18 mouse cellular contexts compared by ENCODE assay signal in the genomic region with DNA sequence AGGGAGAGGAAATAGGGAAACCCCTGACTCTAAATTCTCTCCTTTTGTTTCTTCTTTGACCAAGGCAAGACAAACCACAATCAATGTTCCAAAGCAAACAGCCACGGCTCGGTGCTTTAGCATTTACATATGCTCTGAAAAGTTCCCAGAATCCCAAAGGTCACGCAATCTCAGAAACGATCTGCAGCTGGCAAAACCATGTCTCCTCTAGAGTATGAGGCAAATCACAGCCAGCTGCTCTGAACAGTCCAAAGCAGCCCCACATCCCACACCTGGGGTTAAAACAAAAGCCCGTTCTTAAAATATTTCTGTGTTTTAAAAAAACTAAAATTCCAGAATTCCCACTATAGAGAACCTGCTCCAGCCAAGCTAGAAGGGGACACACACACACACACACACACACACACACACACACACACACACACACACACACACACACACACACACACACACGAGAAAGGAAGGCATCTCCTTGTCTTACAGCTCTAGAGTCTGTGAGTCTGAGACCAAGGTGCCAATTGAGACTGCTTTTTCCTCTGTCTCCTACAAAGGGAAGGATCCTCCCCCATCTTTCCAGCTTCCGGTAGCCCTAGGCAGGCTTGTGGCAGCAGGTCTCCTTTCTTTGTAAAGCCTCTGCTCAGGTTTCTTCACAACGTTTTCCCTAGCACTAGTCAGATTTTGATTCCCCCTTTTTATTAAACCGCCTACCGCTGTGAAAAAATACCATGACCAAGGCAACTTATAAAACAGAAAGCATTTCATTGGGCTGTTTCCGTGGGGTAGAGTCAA. TPM values are rescaled to one million over a fixed set of nuclear protein-coding genes. Genes with fewer than 3 reads are reported as not detected.
DNase-seq lines count a peak whose midpoint lies in the region; ATAC-seq and TF ChIP-seq lines count a peak whose summit lies in the region.
"Had no signal": no experiment of that assay in that cellular context is flagged by ENCODE, and none has a peak within 500 bp of the region (broad histone marks: within the 10 kb centered on the region; RNA-seq: fewer than 3 reads in every experiment).

No protein-coding gene starts in this region.

- WGBS in midbrain, embryonic 14.5 days: 57% methylated on average over 11 of the region's 11 CpGs
- WGBS in midbrain, embryonic 13.5 days: 55% methylated on average over 11 of the region's 11 CpGs
- WGBS in embryonic facial prominence, embryonic 14.5 days: 17% methylated on average over 10 of the region's 11 CpGs
- 33% methylated on average over 11 of the region's 11 CpGs for WGBS in stomach, postnatal 0 days
- WGBS in liver, postnatal 0 days (ENCODE audit: insufficient replicate concordance): 49% methylated on average over 11 of the region's 11 CpGs

- H3K27me3 ChIP-seq in midbrain, embryonic 14.5 days (ENCODE audit: control insufficient read depth, insufficient read depth, low read length): no peaks in the 10 kb centered on the region
- H3K27me3 ChIP-seq in midbrain, embryonic 13.5 days: no peaks in the 10 kb centered on the region
- H3K27me3 ChIP-seq in embryonic facial prominence, embryonic 14.5 days (replicated peaks; ENCODE audit: control insufficient read depth, insufficient read depth, low read length): no peaks in the 10 kb centered on the region
- no peaks in the 10 kb centered on the region for H3K27me3 ChIP-seq in stomach, postnatal 0 days (ENCODE audit: control insufficient read depth, insufficient read depth, low read length)
- no peaks in the 10 kb centered on the region for H3K27me3 ChIP-seq in liver, postnatal 0 days (ENCODE audit: insufficient read depth, low read length)

- no peak for ATAC-seq in midbrain, embryonic 14.5 days (ENCODE audit: low FRiP score, low TSS enrichment)
- ATAC-seq in midbrain, embryonic 13.5 days: no peak
- peak; percentile 77 for ATAC-seq in embryonic facial prominence, embryonic 14.5 days (ENCODE audit: low read depth)
- no peak for ATAC-seq in stomach, postnatal 0 days (ENCODE audit: low FRiP score, low TSS enrichment)
- no peak for ATAC-seq in liver, postnatal 0 days
- ATAC-seq: lung, postnatal 0 days had no signal

- no peak overlapping the region for H3K4me2 ChIP-seq in midbrain, embryonic 14.5 days (ENCODE audit: low read length)
- no peak overlapping the region for H3K4me2 ChIP-seq in midbrain, embryonic 13.5 days (replicated peaks)
- peak overlapping the region; percentile 17 for H3K4me2 ChIP-seq in embryonic facial prominence, embryonic 14.5 days (ENCODE audit: low read depth, low read length)
- no peak overlapping the region for H3K4me2 ChIP-seq in stomach, postnatal 0 days (replicated peaks; ENCODE audit: low read depth)
- no peak overlapping the region for H3K4me2 ChIP-seq in liver, postnatal 0 days (ENCODE audit: low read depth, low read length)
- H3K4me2 ChIP-seq: heart, embryonic 11.5 days; liver, embryonic 13.5 days had no signal

- H3K36me3 ChIP-seq in midbrain, embryonic 14.5 days (ENCODE audit: control insufficient read depth, insufficient read depth, low read length): no peaks in the 10 kb centered on the region
- no peaks in the 10 kb centered on the region for H3K36me3 ChIP-seq in midbrain, embryonic 13.5 days
- H3K36me3 ChIP-seq in embryonic facial prominence, embryonic 14.5 days (ENCODE audit: control insufficient read depth, insufficient read depth, low read length): no peaks in the 10 kb centered on the region
- H3K36me3 ChIP-seq in stomach, postnatal 0 days (ENCODE audit: control insufficient read depth, insufficient read depth, low read length): no peaks in the 10 kb centered on the region
- no peaks in the 10 kb centered on the region for H3K36me3 ChIP-seq in liver, postnatal 0 days (replicated peaks; ENCODE audit: insufficient read depth, low read length)
- H3K36me3 ChIP-seq: liver, embryonic 13.5 days had no signal

- H3K9me3 ChIP-seq in midbrain, embryonic 14.5 days (ENCODE audit: control insufficient read depth, low read length): no peaks in the 10 kb centered on the region
- H3K9me3 ChIP-seq in midbrain, embryonic 13.5 days: no peaks in the 10 kb centered on the region
- no peaks in the 10 kb centered on the region for H3K9me3 ChIP-seq in embryonic facial prominence, embryonic 14.5 days (ENCODE audit: control insufficient read depth, low read length)
- H3K9me3 ChIP-seq in stomach, postnatal 0 days (ENCODE audit: control insufficient read depth, low read length): no peaks in the 10 kb centered on the region
- H3K9me3 ChIP-seq in liver, postnatal 0 days (ENCODE audit: low read length): no peaks in the 10 kb centered on the region
- H3K9me3 ChIP-seq: liver, embryonic 13.5 days had no signal

- peak; percentile 32 for DNase-seq in midbrain, embryonic 14.5 days
- DNase-seq in R1 (ENCODE audit: low read depth, low spot score): peak; percentile 71
- peak; percentile 77 for DNase-seq in embryonic facial prominence, embryonic 14.5 days (ENCODE audit: low spot score)
- no peak for DNase-seq in stomach, postnatal 0 days (ENCODE audit: low spot score)
- no peak for DNase-seq in liver, postnatal 0 days
- no peak for DNase-seq in ovary, adult 18-20 months (ENCODE audit: low spot score)
- DNase-seq: cerebellum, adult 11 months; cerebellum, postnatal 25 days; gastrocnemius, postnatal 14 days; kidney, adult 8-10 months; liver, embryonic 13.5 days; right cerebral cortex, postnatal 14 days; thymus, adult 18-20 months had no signal

- no peak for TF ChIP-seq CTCF in stomach, postnatal 0 days (IDR thresholded peaks at IDR 0.05; ENCODE audit: low read depth)
- no peak for TF ChIP-seq CTCF in liver, postnatal 0 days (IDR thresholded peaks at IDR 0.05; ENCODE audit: low read depth)

- TF ChIP-seq EP300 in stomach, postnatal 0 days (optimal IDR thresholded peaks at IDR 0.05): no peak
- TF ChIP-seq EP300 in liver, postnatal 0 days (IDR thresholded peaks at IDR 0.05; ENCODE audit: low read depth): no peak

- no peaks in the 10 kb centered on the region for H3K4me1 ChIP-seq in midbrain, embryonic 14.5 days (ENCODE audit: control insufficient read depth, insufficient read depth, low read length)
- no peaks in the 10 kb centered on the region for H3K4me1 ChIP-seq in midbrain, embryonic 13.5 days (replicated peaks)
- peaks cover 14% of the 10 kb centered on the region for H3K4me1 ChIP-seq in embryonic facial prominence, embryonic 14.5 days (ENCODE audit: control insufficient read depth, insufficient read depth, low read length)
- no peaks in the 10 kb centered on the region for H3K4me1 ChIP-seq in stomach, postnatal 0 days (replicated peaks; ENCODE audit: control insufficient read depth, insufficient read depth)
- H3K4me1 ChIP-seq in liver, postnatal 0 days (ENCODE audit: insufficient read depth): no peaks in the 10 kb centered on the region
- H3K4me1 ChIP-seq: liver, embryonic 13.5 days had no signal

- H3K4me3 ChIP-seq in midbrain, embryonic 14.5 days (replicated peaks; ENCODE audit: low read depth, low read length): no peak overlapping the region
- H3K4me3 ChIP-seq in midbrain, embryonic 13.5 days (replicated peaks): no peak overlapping the region
- no peak overlapping the region; the same call in 1 of the 2 replicates for H3K4me3 ChIP-seq in embryonic facial prominence, embryonic 14.5 days (ENCODE audit: low read depth, low read length)
- H3K4me3 ChIP-seq in stomach, postnatal 0 days (ENCODE audit: low read depth, low read length): no peak overlapping the region
- H3K4me3 ChIP-seq in liver, postnatal 0 days (ENCODE audit: low read depth, low read length): no peak overlapping the region
- H3K4me3 ChIP-seq: erythroblast, embryonic 14.5 days; layer of hippocampus, adult 2 months; liver, embryonic 13.5 days had no signal

- no peak overlapping the region; the same call in 1 of the 2 replicates for H3K27ac ChIP-seq in midbrain, embryonic 14.5 days (replicated peaks; ENCODE audit: low read depth, low read length)
- H3K27ac ChIP-seq in midbrain, embryonic 13.5 days: no peak overlapping the region
- H3K27ac ChIP-seq in embryonic facial prominence, embryonic 14.5 days (replicated peaks; ENCODE audit: low read depth, low read length): peak overlapping the region; percentile 76
- H3K27ac ChIP-seq in stomach, postnatal 0 days (replicated peaks): 0 out of 2 replicates have a peak overlapping the region, but pooled peaks have one; percentile 25
- H3K27ac ChIP-seq in liver, postnatal 0 days (ENCODE audit: low read depth): no peak overlapping the region
- H3K27ac ChIP-seq: layer of hippocampus, adult 2 months; liver, embryonic 13.5 days had no signal

- H3K9ac ChIP-seq in midbrain, embryonic 14.5 days (replicated peaks; ENCODE audit: low read length): no peak overlapping the region
- no peak overlapping the region for H3K9ac ChIP-seq in midbrain, embryonic 13.5 days (replicated peaks)
- H3K9ac ChIP-seq in embryonic facial prominence, embryonic 14.5 days (ENCODE audit: low read depth, low read length): no peak overlapping the region
- H3K9ac ChIP-seq in stomach, postnatal 0 days (ENCODE audit: low read length): no peak overlapping the region
- no peak overlapping the region for H3K9ac ChIP-seq in liver, postnatal 0 days (replicated peaks)
- H3K9ac ChIP-seq: liver, embryonic 13.5 days had no signal

RNA-seq across cellular contexts. Expression of gene Nipsnap1, which starts 11.7 kb away (rescaled TPM):
- polyA plus RNA-seq in midbrain, embryonic 14.5 days (2014; fragmentation: Nextera tagmentation; extraction: Ambion mirVana): 132 and 133 TPM in 2 replicates
- polyA plus RNA-seq in midbrain, embryonic 13.5 days (2015; fragmentation: Nextera tagmentation; extraction: Ambion mirVana): 139 and 142 TPM in 2 replicates
- polyA plus RNA-seq in embryonic facial prominence, embryonic 14.5 days (2014; fragmentation: Nextera tagmentation; extraction: Ambion mirVana): 32.1 and 41.4 TPM in 2 replicates
- polyA plus RNA-seq in stomach, postnatal 0 days (2015; fragmentation: Nextera tagmentation; extraction: Ambion mirVana): 28.2 and 29.7 TPM in 2 replicates
- 135 and 136 TPM in 2 replicates for polyA plus RNA-seq in liver, postnatal 0 days (2015; fragmentation: Nextera tagmentation; extraction: Ambion mirVana)

RNA-seq across cellular contexts. Expression of gene Nf2, which starts 12.7 kb away (rescaled TPM):
- polyA plus RNA-seq in midbrain, embryonic 14.5 days (2014; fragmentation: Nextera tagmentation; extraction: Ambion mirVana): 49.3 and 64.0 TPM in 2 replicates
- polyA plus RNA-seq in midbrain, embryonic 13.5 days (2015; fragmentation: Nextera tagmentation; extraction: Ambion mirVana): 60.1 and 61.3 TPM in 2 replicates
- 40.5 and 43.1 TPM in 2 replicates for polyA plus RNA-seq in embryonic facial prominence, embryonic 14.5 days (2014; fragmentation: Nextera tagmentation; extraction: Ambion mirVana)
- polyA plus RNA-seq in stomach, postnatal 0 days (2015; fragmentation: Nextera tagmentation; extraction: Ambion mirVana): 18.2 and 18.7 TPM in 2 replicates
- polyA plus RNA-seq in liver, postnatal 0 days (2015; fragmentation: Nextera tagmentation; extraction: Ambion mirVana): 5.8 and 7.9 TPM in 2 replicates

RNA-seq across cellular contexts. Expression of gene Thoc5, which starts 33.1 kb away (rescaled TPM):
- 60.4 and 66.9 TPM in 2 replicates for polyA plus RNA-seq in midbrain, embryonic 14.5 days (2014; fragmentation: Nextera tagmentation; extraction: Ambion mirVana)
- polyA plus RNA-seq in midbrain, embryonic 13.5 days (2015; fragmentation: Nextera tagmentation; extraction: Ambion mirVana): 63.3 and 65.1 TPM in 2 replicates
- 27.9 and 32.3 TPM in 2 replicates for polyA plus RNA-seq in embryonic facial prominence, embryonic 14.5 days (2014; fragmentation: Nextera tagmentation; extraction: Ambion mirVana)
- polyA plus RNA-seq in stomach, postnatal 0 days (2015; fragmentation: Nextera tagmentation; extraction: Ambion mirVana): 18.3 and 21.0 TPM in 2 replicates
- polyA plus RNA-seq in liver, postnatal 0 days (2015; fragmentation: Nextera tagmentation; extraction: Ambion mirVana): 7.8 and 8.3 TPM in 2 replicates

Comparison
In these comparisons a context has a peak if more than half of its experiments do, and no peak if none do; other contexts are left out.
1. DNase-seq: peak in midbrain, embryonic 14.5 days (single experiment), R1 (single experiment) and embryonic facial prominence, embryonic 14.5 days (single experiment); none in stomach, postnatal 0 days (single experiment), liver, postnatal 0 days (single experiment) and ovary, adult 18-20 months (single experiment).
2. H3K27ac ChIP-seq: peak in embryonic facial prominence, embryonic 14.5 days (single experiment) and stomach, postnatal 0 days (single experiment); none in midbrain, embryonic 14.5 days (single experiment), midbrain, embryonic 13.5 days (single experiment) and liver, postnatal 0 days (single experiment).